Mouse (Mus musculus) bone marrow macrophage, adult 2 months (primary cell): ENCODE measurements around the gene Il11. TPM values are rescaled to one million over a fixed set of nuclear protein-coding genes. Genes with fewer than 3 reads are reported as not detected.

Experiments
- H3K27ac ChIP-seq: 2 replicates; pipeline ENCODE4 v1.5.1; 2012; ENCODE audit warnings: low read depth, low read length; ENCODE audit not compliant: insufficient read depth
- H3K4me1 ChIP-seq: 2 replicates; pipeline ENCODE4 v1.6.1; 2012; ENCODE audit warnings: low read length; ENCODE audit not compliant: control insufficient read depth, insufficient read depth
- H3K4me3 ChIP-seq: 2 replicates; pipeline ENCODE4 v1.5.1; 2012; ENCODE audit warnings: mild to moderate bottlenecking, low read length, moderate library complexity; ENCODE audit not compliant: insufficient read depth
- CTCF ChIP-seq: IDR thresholded peaks from 2 replicates; pipeline ENCODE4 v1.5.1; 2012; ENCODE audit warnings: low read depth, mild to moderate bottlenecking, low read length, moderate library complexity
- POLR2A ChIP-seq: IDR thresholded peaks from 2 replicates; pipeline ENCODE4 v1.6.1; 2012; ENCODE audit warnings: mild to moderate bottlenecking, low read depth, low read length, borderline replicate concordance
- polyA plus RNA-seq: library from polyadenylated mRNA; stranded (reverse); fragments of >200 nt; gene quantifications from 2 replicates; pipeline ENCODE4 v1.2.4, GENCODE M21; 2012; ENCODE audit not compliant: missing spikeins, insufficient read depth, insufficient read length

The Il11 gene
- polyA plus RNA-seq, 1 experiment = not detected

DNA sequence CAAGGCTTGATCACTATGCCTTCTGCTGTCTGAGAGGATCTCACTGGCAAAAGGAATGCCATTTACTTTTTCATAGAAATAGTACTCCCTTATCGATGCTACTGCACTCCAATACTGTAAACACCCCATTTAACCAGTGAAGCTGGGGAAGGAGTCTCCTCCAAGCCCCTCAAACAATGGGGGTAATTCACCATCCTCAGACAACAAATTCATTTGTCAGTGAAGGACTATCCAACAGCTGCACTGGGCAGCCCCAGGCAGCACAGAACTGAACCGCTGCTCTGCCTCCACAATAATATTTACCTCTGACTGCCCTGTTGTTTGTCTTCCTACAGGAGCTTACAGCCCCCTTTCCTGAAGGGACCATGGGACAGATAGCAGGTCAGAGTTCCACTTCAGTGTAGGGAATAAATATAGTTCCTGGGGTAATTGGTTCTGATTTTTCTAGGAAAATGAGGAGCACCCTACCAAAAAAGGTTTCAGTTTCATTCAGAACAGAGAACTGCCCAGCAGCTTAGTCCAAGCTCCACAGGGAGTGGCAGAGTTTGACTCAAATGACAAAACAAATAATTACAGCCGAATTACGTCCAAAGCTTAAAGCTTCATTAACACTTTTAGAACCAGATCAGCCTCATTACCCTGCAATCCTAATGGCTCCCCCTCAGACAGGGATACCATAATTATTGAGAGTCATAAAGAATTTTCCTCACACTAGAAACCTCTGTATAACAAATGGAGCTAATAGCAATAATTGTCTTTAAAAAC, 17.5 kb downstream of the Il11 start:
- no peak for TF ChIP-seq POLR2A
- TF ChIP-seq CTCF = no peak
- H3K4me1 ChIP-seq = no peaks in the 10 kb centered on the region
- no peak overlapping the region for H3K27ac ChIP-seq
- no peak overlapping the region for H3K4me3 ChIP-seq

DNA sequence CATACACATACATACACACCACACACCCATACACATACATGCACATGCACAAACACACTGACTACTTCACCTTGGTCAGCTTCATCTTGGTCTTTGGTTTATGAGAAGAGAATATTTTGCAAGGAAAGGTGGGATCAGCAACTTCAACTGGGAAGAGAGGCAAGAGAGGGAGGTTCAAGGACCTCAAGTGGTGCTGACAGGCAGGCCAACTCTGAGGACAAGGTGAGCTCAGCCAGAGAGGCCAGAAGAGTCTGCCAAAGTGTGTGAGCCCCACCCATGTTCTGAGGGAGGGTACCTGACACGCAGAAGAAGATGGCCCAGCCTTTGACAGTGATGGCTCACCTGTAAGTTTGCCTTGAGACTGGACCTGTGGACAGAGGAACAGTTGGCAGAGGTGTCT, 23.0 kb downstream of the Il11 start:
- Histone ChIP-seq H3K4me1 (no peaks in the 10 kb centered on the region), H3K27ac (no peak overlapping the region), H3K4me3 (no peak overlapping the region)
- TF ChIP-seq CTCF (no peak), POLR2A (no peak)

DNA sequence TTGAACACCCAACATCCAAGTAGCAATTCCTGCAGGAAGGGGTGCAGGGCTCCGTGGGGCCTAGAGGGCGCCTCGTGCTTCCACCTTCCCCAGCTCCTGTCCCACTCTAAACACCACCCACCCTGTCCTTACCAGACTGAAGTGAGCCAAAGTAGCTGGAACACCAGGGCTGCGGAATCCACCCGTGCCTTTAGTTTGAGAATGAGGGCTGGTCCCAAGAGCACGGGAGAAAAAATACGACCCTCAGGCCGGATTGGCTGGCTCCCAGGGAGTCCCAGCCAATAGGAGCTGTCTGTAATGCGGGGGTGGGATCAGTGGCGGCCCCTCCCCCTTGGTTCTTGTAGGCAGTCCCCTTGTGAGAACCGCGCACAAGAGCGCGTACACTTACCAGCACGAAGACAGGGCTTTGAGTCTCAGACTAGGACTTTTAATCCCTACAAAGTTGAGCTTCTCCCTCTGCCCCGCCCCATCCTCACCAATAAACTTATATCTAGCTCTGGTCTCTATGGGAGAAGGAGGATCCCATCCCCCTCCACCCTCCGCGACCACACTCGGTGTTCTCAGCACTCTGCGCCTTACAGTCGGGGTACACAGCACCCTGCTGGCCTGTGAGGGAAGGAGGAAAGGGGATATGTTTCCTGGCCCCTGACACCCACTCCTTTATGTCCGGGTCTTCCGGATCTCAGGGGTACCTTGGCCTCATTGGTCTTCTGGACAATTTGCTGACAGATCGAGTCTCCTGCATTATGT, 29.7 kb downstream of the Il11 start, which contains the start of gene Cox6b2:
Gene Cox6b2, minus strand, starts transcription at position 274 of the 750 bp plus-strand sequence.
- Histone ChIP-seq H3K4me3 (peak within 1 kb of the TSS; percentile 36), H3K27ac (no peak within 1 kb of the TSS), H3K4me1 (0 out of 2 replicates have a peak, but pooled peaks cover 2% of the 10 kb centered on the region)
- TF ChIP-seq CTCF (no peak), POLR2A (no peak)

DNA sequence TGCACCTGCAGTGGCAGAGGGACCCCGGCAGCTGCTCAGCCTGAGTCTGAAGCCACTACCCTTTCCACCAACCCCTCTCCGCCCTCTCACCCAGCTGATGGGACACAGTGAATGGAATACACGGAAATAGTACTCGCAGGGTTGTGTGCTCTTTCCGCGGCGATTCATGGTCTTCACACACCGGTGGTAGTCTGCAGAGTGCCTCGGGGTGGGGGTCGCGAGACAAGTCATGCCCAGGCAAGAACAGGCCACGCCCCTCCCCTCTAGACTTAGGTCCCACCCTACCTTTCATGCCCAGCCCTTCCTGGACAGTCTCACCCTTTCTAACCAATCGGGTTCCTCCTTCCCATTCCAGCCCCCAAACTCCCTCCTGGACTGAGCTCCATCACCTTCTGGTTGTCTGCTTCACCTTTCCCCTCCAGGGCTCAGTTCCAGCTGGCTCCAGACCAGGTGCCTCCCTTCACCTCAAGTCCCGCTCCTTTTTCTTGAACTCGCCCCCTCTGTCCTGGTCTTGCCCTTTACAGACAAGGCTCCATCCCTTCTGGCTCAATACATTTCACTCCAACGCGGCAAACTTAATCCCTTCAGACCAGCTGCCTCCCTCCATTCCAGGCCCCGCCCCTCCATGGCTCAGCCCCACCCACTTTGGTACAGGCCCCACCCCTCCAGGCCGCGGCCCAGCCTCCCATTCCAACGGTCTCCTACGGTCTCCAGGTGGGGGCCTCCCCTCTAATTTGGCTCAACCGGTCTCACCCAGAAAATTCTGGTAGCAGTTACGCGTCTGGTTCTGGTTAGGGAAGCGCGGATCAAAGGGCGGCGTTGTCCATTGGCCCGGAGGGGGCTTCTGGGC, 30.5 kb downstream of the Il11 start:
- Histone ChIP-seq H3K27ac (no peak overlapping the region), H3K4me1 (peaks cover 7% of the 10 kb centered on the region; the same call in 1 of the 2 replicates), H3K4me3 (peak overlapping the region; percentile 36)
- TF ChIP-seq POLR2A (no peak), CTCF (no peak)

DNA sequence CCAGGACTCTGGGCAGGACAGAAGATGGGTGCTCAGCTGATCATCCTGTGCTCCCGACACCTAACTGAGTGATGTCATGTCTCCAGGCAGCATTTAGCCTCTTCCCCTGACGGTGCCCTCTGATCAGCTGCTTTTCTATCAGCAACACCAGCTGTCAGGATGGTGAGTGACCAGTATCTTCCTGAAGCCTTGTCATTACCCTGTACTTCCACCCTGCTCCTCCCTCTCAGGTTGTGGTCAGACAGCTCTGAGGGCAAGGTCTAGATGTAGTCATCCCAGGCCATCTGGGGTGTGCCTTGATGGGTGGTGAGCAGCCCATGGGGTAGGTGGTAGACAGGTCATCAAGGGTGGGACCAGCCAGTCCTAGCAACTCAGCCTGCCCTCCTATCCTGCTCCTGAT, 33.5 kb downstream of the Il11 start:
- Histone ChIP-seq H3K4me1 (peaks cover 7% of the 10 kb centered on the region; the same call in 1 of the 2 replicates), H3K27ac (no peak overlapping the region), H3K4me3 (no peak overlapping the region)
- TF ChIP-seq CTCF (no peak), POLR2A (no peak)

DNA sequence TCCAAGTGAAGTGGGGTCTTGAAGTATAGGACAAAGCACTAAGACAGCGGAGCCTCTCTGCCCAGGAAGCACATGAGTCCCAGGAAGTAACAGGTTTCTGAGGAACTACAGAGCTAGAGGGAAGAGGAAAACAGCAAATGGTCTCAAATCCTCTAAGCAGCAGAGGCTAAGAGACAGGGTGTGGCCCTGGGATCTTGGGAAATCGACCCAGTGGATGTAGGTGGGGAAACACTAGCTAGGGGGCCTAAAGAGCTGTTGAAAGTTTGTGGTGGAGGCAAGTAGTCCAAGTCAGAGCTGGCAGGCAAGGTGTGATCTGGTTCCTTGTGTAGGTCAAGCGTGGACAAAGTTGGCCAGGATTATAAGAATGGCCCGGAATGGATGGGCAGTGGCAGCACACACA, 34.3 kb downstream of the Il11 start:
- TF ChIP-seq CTCF = no peak
- no peak for TF ChIP-seq POLR2A
- Histone ChIP-seq H3K27ac (no peak overlapping the region), H3K4me1 (peaks cover 7% of the 10 kb centered on the region; the same call in 1 of the 2 replicates), H3K4me3 (no peak overlapping the region)

DNA sequence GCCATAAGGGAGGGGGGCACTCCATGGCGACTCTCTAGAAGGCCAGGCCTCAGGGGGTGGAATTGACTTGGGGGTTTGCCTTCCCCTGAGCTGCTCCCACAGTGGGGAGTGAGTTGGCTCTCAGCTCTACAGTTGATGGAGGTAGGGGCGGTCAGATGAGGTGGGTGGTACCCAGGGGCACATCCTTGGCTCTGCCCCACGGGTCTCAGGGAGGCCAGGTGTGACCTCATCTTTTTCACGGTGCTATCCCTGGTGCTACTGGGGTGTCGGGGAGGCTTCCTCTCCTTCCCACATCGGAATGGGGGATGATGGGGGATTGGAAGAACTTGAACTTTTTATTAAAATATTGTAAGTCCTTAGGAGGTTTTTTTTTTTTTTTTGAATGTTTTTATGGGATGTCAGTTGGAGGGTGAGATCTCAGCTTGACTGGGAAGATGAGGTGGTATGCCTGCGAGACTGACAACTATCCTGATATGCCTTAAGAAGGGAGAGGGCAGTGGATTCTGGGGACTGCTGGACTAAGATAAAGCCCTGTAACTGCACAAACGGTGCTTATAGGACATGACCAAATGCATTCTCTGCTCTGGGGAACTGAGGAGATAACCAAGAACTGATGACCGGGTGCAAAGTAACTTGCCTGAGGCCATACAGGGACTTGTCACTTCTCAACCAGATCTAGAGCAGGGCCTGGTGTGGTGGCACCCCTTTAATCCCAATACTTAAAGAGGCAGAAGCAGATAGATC, 35.3 kb downstream of the Il11 start:
- H3K4me3 ChIP-seq = no peak overlapping the region
- TF ChIP-seq CTCF = no peak
- TF ChIP-seq POLR2A = no peak
- no peak overlapping the region for H3K27ac ChIP-seq
- peaks cover 7% of the 10 kb centered on the region; the same call in 1 of the 2 replicates for H3K4me1 ChIP-seq

DNA sequence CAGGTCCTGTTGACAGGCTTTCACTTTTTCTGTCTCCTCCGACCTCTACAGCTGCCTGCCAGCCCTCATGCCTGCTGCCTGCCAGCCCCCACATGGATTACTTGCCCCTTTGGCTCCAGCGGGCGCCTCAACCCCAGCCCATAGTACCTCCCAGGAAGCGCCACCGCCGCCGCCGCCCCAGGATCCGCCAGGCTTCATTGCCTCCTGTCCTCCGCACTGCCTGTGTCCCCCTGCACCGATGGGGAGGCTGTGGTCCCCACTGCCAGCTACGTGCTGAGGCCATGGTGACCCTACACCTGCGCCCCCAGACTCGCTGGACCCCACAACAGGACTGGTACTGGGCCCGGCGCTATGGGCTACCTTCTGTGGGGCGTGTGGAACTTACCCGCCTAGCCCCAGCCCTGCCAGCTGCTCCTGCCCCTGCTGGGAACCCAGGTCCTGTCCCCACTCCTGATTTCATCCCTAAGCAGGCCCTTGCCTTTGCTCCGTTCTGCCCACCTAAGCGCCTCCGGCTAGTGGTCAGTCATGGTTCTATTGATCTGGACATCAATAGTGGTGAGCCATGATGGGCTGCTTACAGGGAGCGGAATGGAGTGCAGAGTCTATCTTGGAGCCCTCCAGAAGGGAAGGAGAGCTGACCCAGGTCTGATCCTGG, 36.2 kb downstream of the Il11 start:
- no peak overlapping the region for H3K27ac ChIP-seq
- no peak for TF ChIP-seq CTCF
- TF ChIP-seq POLR2A = no peak
- H3K4me3 ChIP-seq = no peak overlapping the region
- peaks cover 15% of the 10 kb centered on the region for H3K4me1 ChIP-seq
